Mouse (Mus musculus) liver, embryonic 16.5 days (tissue): ENCODE data around the gene Galr3. TPM values are rescaled to one million over a fixed set of nuclear protein-coding genes. Genes with fewer than 3 reads are reported as not detected.
A peak's percentile ranks its signal among the peaks of the same experiment; 100 is the strongest.

Source experiments
- ATAC-seq: fragments of 200-750 bp; cut with Nextera tagmentation; 2 replicates; pipeline ENCODE4 v1.8.0; 2017; ENCODE audit warnings: low read depth, mild to moderate bottlenecking, moderate number of reproducible peaks, moderate library complexity
- H3K27ac ChIP-seq: fragments of 300-500 bp; sonication (generic); 2 replicates; pipeline ENCODE4 v1.5.1; 2014; ENCODE audit warnings: mild to moderate bottlenecking, low read length
- H3K27me3 ChIP-seq: fragments of 300-500 bp; sonication (generic); 2 replicates; pipeline ENCODE4 v1.6.1; 2014; ENCODE audit warnings: low read depth, low read length, mixed read lengths; ENCODE audit not compliant: control insufficient read depth, insufficient read depth
- H3K36me3 ChIP-seq: fragments of 300-500 bp; sonication (generic); 2 replicates; pipeline ENCODE4 v1.6.1; 2014; ENCODE audit warnings: mild to moderate bottlenecking; ENCODE audit not compliant: control insufficient read depth, insufficient read depth
- H3K4me1 ChIP-seq: fragments of 300-500 bp; sonication (generic); 2 replicates; pipeline ENCODE4 v1.6.1; 2014; ENCODE audit warnings: low read depth, low read length, mixed read lengths; ENCODE audit not compliant: control insufficient read depth
- H3K4me2 ChIP-seq: fragments of 300-500 bp; sonication (generic); 2 replicates; pipeline ENCODE4 v1.6.1; 2014; ENCODE audit warnings: low read depth, low read length, mixed read lengths
- H3K4me3 ChIP-seq: fragments of 300-500 bp; sonication (generic); 2 replicates; pipeline ENCODE4 v1.5.1; 2014; ENCODE audit warnings: low read depth, mild to moderate bottlenecking, low read length
- H3K9ac ChIP-seq: fragments of 300-500 bp; sonication (generic); 2 replicates; pipeline ENCODE4 v1.6.1; 2014; ENCODE audit warnings: low read depth, low read length
- H3K9me3 ChIP-seq: fragments of 300-500 bp; sonication (generic); replicated peaks from 2 replicates; pipeline ENCODE4 v1.6.1; 2016; ENCODE audit warnings: low read length; ENCODE audit not compliant: control insufficient read depth
- WGBS: fragments of 180-500 bp; shearing (Covaris S2); extraction: QIAGEN DNeasy Blood & Tissue Kit; methylation state at CpG from one replicate; pipeline ENCODE4 v1.1.7; 2014; ENCODE audit not compliant: insufficient replicate concordance; 5-methylcytosine and 5-hydroxymethylcytosine counted together
- polyA plus RNA-seq: library from polyadenylated mRNA; unstranded; fragments of >200 nt; fragmentation: Nextera tagmentation; extraction: Ambion mirVana; gene quantifications from 2 replicates; pipeline ENCODE4 v1.2.1, GENCODE M21; 2015

Gene Galr3
- polyA plus RNA-seq, result 0.20 TPM in 1 of 2 replicates, not detected in the other

DNA sequence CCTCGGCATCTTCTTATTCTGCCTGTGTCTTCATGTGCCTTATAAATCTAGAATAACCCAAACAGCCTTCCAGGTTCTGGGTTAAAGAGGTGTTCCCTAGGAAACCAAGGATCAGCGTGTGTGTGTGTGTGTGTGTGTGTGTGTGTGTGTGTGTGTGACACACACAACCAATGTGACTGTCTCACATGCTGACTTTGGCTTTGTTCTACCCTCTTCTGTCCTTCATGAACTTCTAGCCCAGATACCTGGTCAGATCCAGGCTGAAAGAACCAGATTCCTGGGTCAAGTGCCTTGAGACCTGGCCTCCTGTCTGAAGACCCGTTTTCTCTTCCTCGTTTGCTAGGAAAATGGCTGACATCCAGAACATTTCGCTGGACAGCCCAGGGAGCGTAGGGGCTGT, at the start of gene Galr3:
Gene Galr3, plus strand, starts transcription at position 301 of the 400 bp plus-strand sequence.
- peak within 1 kb of the TSS; percentile 76 for H3K4me2 ChIP-seq
- H3K36me3 ChIP-seq, result no peaks in the 10 kb centered on the region
- no peak for ATAC-seq
- peaks cover 38% of the 10 kb centered on the region for H3K27me3 ChIP-seq
- no peaks in the 10 kb centered on the region for H3K9me3 ChIP-seq
- 64% methylated on average over 6 of the region's 6 CpGs for WGBS
- no peak within 1 kb of the TSS; the same call in 1 of the 2 replicates for H3K9ac ChIP-seq
- H3K4me1 ChIP-seq, result peaks cover 25% of the 10 kb centered on the region
- H3K4me3 ChIP-seq, result peak within 1 kb of the TSS; percentile 51
- H3K27ac ChIP-seq, result no peak within 1 kb of the TSS

DNA sequence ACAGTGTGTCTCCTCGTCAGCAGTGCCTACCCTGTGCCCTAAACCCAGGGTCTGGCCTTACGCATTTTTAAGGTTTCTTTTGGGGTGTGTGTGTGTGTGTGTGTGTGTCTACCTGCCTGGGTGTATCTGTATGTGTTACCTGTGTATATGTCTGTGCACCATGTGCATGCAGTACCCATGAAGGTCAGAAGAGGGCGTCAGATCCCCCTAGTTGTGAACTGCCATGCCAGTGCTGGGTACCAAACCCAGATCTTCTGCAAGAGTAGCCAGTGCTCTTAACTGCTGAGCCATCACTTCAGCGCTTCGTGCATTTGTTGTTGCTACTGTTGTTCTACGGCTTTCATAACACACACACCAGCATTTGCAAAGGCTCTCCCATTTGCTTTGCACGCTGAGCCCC, 49.5 kb upstream of the Galr3 start:
- WGBS, result 81% methylated on average over 7 of the region's 7 CpGs
- Histone ChIP-seq H3K9me3 (no peaks in the 10 kb centered on the region), H3K9ac (no peak overlapping the region), H3K4me1 (peaks cover 9% of the 10 kb centered on the region), H3K4me2 (no peak overlapping the region), H3K4me3 (no peak overlapping the region), H3K27me3 (no peaks in the 10 kb centered on the region), H3K27ac (no peak overlapping the region), H3K36me3 (peaks cover 49% of the 10 kb centered on the region)
- ATAC-seq, result no peak

DNA sequence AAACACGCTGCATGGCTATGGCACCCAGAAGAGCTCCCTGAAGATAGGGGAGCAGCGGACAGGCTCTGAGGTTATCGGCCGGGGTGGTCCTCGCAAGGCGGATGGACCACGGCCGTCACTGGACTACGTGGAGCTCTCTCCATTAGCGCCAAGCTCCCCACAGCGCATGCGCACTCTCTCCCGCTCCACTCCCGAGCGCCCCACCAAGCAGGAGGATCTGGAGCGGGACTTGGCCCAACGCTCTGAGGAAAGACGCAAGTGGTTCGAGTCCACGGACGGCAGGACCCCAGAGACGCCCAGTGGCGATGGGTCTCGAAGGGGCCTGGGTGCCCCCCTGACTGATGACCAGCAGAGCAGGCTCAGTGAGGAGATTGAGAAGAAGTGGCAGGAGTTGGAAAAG, 48.8 kb upstream of the Galr3 start:
- H3K9me3 ChIP-seq, result no peaks in the 10 kb centered on the region
- ATAC-seq, result no peak
- no peak overlapping the region for H3K9ac ChIP-seq
- no peak overlapping the region for H3K4me3 ChIP-seq
- peaks cover 9% of the 10 kb centered on the region for H3K4me1 ChIP-seq
- WGBS, result 87% methylated on average over 24 of the region's 24 CpGs
- no peak overlapping the region for H3K27ac ChIP-seq
- H3K27me3 ChIP-seq, result no peaks in the 10 kb centered on the region
- no peak overlapping the region for H3K4me2 ChIP-seq
- peaks cover 49% of the 10 kb centered on the region for H3K36me3 ChIP-seq

DNA sequence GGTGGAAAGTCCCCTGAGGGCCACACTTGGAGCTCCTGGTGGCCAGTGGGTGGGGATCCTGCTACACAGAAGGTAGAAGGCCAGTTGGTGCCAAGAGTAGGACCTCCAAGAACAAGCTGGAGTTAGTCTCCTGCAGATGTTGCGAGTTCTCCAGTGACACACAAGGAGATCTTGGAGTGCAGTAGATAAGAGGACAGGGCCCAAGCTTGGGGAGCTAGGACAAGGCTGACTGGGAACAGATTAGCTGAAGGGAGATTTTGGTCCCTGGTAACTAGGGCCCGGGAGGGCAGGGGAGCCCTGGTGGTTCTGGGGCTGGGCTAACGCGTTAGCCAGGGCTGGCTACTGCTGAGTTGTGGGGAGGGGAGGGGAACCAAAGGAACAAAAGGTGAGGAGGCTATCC, 45.8 kb upstream of the Galr3 start:
- H3K27ac ChIP-seq, result no peak overlapping the region
- H3K9me3 ChIP-seq, result no peaks in the 10 kb centered on the region
- no peak overlapping the region for H3K4me3 ChIP-seq
- peaks cover 9% of the 10 kb centered on the region for H3K4me1 ChIP-seq
- ATAC-seq, result no peak
- H3K36me3 ChIP-seq, result peaks cover 42% of the 10 kb centered on the region
- no peak overlapping the region for H3K4me2 ChIP-seq
- WGBS, result 55% methylated on average over 4 of the region's 4 CpGs
- no peak overlapping the region for H3K9ac ChIP-seq
- no peaks in the 10 kb centered on the region for H3K27me3 ChIP-seq

DNA sequence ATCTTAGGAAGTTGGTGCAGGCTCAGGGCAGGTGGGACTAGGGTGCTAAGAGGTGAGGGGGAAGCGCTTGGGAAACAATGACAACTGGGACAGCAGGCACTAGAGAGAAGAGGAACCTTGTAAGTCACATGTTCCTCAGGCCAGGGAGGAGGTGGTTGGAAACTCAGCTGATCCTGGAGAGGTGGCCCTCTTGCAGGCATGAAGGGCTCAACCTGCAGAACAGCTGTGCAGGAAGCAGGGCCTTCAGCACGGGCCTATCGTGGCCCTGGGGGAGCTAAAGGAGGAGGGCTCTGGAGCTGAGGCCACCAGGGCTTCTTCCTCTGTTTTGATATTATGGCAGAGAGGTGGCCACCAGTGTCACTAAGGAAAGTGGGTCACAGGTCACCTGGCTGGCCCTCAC, 45.0 kb upstream of the Galr3 start:
- H3K4me2 ChIP-seq, result no peak overlapping the region
- H3K4me3 ChIP-seq, result no peak overlapping the region
- ATAC-seq, result peak; percentile 46; the same call in 1 of the 2 replicates
- H3K9me3 ChIP-seq, result no peaks in the 10 kb centered on the region
- H3K36me3 ChIP-seq, result peaks cover 37% of the 10 kb centered on the region
- peaks cover 9% of the 10 kb centered on the region for H3K4me1 ChIP-seq
- 59% methylated on average over 3 of the region's 3 CpGs for WGBS
- H3K27me3 ChIP-seq, result no peaks in the 10 kb centered on the region
- H3K9ac ChIP-seq, result no peak overlapping the region
- H3K27ac ChIP-seq, result 0 out of 2 replicates have a peak overlapping the region, but pooled peaks have one; percentile 47

DNA sequence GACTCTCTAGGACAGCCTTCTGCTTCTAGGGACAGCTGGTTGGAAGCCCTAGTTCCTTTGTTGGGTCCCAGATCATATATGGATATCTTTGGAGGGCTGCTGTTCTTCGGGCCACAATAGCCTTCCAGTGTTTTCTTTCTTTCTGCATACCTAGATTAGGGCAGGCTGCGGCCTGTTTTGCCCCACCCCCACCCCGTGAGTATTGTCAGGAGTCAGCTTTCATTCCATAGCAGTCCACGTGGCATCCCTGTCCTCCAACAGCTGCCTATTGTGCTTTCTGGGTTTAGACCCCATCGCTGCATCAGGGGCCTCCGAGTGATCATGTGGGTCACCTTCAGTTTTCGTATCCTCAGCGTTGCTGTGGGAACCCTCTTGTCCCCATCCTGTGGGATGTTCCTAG, 43.3 kb upstream of the Galr3 start:
- Histone ChIP-seq H3K27me3 (no peaks in the 10 kb centered on the region), H3K9me3 (no peaks in the 10 kb centered on the region), H3K4me3 (no peak overlapping the region), H3K4me1 (peaks cover 9% of the 10 kb centered on the region), H3K9ac (no peak overlapping the region), H3K27ac (no peak overlapping the region), H3K4me2 (no peak overlapping the region), H3K36me3 (peaks cover 22% of the 10 kb centered on the region)
- WGBS, result 72% methylated on average over 8 of the region's 8 CpGs
- ATAC-seq, result no peak

DNA sequence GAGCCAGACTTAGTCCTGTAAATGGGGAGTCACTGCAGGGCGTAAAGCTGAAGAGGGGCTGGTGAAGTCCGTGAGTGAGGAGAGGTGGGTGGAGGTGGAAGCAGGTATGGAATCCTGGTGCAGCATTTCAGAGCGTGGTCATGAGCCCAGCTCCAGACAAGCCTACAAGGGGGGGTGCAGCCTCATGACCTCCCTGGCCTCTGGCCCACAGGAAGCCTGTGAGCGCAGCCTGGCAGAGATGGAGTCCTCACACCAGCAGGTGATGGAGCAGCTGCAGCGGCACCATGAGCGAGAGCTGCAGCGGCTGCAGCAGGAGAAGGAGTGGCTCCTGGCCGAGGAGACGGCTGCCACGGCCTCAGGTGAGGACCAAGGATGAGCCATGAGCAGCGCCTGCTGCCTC, 42.1 kb upstream of the Galr3 start:
- Histone ChIP-seq H3K9ac (no peak overlapping the region), H3K27me3 (no peaks in the 10 kb centered on the region), H3K4me1 (peaks cover 9% of the 10 kb centered on the region), H3K4me2 (no peak overlapping the region), H3K27ac (no peak overlapping the region), H3K4me3 (no peak overlapping the region), H3K9me3 (no peaks in the 10 kb centered on the region), H3K36me3 (peaks cover 19% of the 10 kb centered on the region)
- no peak for ATAC-seq
- 82% methylated on average over 11 of the region's 11 CpGs for WGBS

DNA sequence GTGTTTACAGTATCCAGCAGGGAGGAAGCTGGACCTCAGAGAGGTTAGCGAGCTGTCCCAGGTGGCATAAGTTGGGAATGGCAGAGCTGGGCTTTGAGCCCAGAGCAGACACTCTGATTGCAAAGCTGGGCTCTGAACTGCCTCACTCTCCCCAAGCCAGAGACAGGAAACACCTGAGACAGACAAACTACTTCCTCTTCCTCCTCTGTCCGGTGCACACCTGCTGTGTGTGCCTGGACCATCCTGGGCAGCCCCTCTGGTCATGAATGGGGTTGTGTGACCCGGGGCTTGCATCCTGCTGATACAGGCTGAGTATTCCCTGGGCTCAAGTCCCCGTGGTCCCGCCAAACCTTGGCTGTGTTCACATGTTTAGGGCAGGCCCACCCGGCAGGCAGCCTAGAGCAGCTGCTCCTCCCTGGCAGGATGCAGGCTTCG, 41.3 kb upstream of the Galr3 start:
- Histone ChIP-seq H3K9me3 (no peaks in the 10 kb centered on the region), H3K27ac (no peak overlapping the region), H3K27me3 (no peaks in the 10 kb centered on the region), H3K9ac (no peak overlapping the region), H3K4me1 (peaks cover 9% of the 10 kb centered on the region), H3K4me3 (no peak overlapping the region), H3K36me3 (peaks cover 24% of the 10 kb centered on the region), H3K4me2 (no peak overlapping the region)
- WGBS, result 61% methylated on average over 7 of the region's 7 CpGs
- ATAC-seq, result no peak

DNA sequence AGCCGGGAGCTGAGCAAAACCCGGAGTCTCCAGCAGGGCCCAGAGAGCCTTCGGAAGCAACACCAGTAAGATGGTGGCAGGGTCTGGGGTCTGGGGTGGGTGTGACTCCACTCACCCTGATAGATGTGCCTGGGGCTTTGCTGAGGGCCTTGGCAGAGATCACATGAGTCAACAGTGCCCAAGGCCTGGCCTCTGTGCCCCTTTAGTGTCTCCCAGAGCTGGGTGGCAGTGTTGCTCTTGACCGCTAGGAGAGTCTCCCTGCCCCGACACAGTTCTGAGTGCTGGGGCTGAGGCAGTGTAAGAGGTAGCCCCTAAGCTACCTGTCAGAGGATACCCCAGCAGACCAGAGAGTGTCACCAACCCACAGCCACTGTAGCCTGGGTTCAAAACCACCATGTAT, 40.1 kb upstream of the Galr3 start:
- Histone ChIP-seq H3K9ac (no peak overlapping the region), H3K9me3 (no peaks in the 10 kb centered on the region), H3K36me3 (peaks cover 27% of the 10 kb centered on the region), H3K4me2 (no peak overlapping the region), H3K27ac (no peak overlapping the region), H3K27me3 (no peaks in the 10 kb centered on the region), H3K4me1 (peaks cover 3% of the 10 kb centered on the region), H3K4me3 (no peak overlapping the region)
- ATAC-seq, result no peak
- WGBS, result 87% methylated on average over 5 of the region's 5 CpGs
